In genomic region chr4:124860446-124860845, GRCm38 (mm10) we compare ENCODE assay signal across 9 mouse cellular contexts. TPM values are rescaled to one million over a fixed set of nuclear protein-coding genes. Genes with fewer than 3 reads are reported as not detected.
A peak's percentile ranks its signal among the peaks of the same experiment; 100 is the strongest.
DNase-seq lines count a peak whose midpoint lies in the region; ATAC-seq lines count a peak whose summit lies in the region.
"Had no signal": no experiment of that assay in that cellular context is flagged by ENCODE, and none has a peak within 500 bp of the region (broad histone marks: within the 10 kb centered on the region; RNA-seq: fewer than 3 reads in every experiment).

No protein-coding gene starts in this region.

- no peak overlapping the region for H3K4me3 ChIP-seq in kidney, embryonic 14.5 days (ENCODE audit: low read length)

- 13% methylated on average over 7 of the region's 7 CpGs for WGBS in kidney, embryonic 14.5 days

- H3K4me2 ChIP-seq in kidney, embryonic 14.5 days (replicated peaks; ENCODE audit: low read depth, low read length) = no peak overlapping the region

- ATAC-seq in kidney, embryonic 14.5 days (ENCODE audit: low FRiP score, low TSS enrichment) = no peak

- H3K36me3 ChIP-seq in kidney, embryonic 14.5 days (ENCODE audit: control insufficient read depth, insufficient read depth, low read length) = peaks cover 16% of the 10 kb centered on the region

- peaks cover 31% of the 10 kb centered on the region for H3K27me3 ChIP-seq in kidney, embryonic 14.5 days (ENCODE audit: control insufficient read depth, insufficient read depth, low read length)

- peak; percentile 31 for DNase-seq in kidney, adult 11 months
- DNase-seq in adrenal gland, postnatal 14 days = peak; percentile 91
- DNase-seq in gastrocnemius, postnatal 10 days = peak; percentile 84
- peak; percentile 62 for DNase-seq in kidney, adult 18-20 months
- peak; percentile 80 for DNase-seq in lung, postnatal 14 days
- peak; percentile 80 for DNase-seq in ovary, postnatal 36 days (ENCODE audit: low spot score)
- DNase-seq in left cerebral cortex, adult 9 months (ENCODE audit: low spot score in 2 of 2) = no peak

- no peak overlapping the region for H3K9ac ChIP-seq in kidney, embryonic 14.5 days (ENCODE audit: low read depth, low read length)

- peaks cover 4% of the 10 kb centered on the region; the same call in 1 of the 2 replicates for H3K4me1 ChIP-seq in kidney, embryonic 14.5 days (ENCODE audit: control insufficient read depth, insufficient read depth, low read length)

- H3K9me3 ChIP-seq in kidney, embryonic 14.5 days (ENCODE audit: control insufficient read depth, low read length) = no peaks in the 10 kb centered on the region

- H3K27ac ChIP-seq in kidney, embryonic 14.5 days (ENCODE audit: low read depth, low read length) = no peak overlapping the region

RNA-seq across cellular contexts. Expression of gene Maneal, which starts 1.5 kb away (rescaled TPM):
- 0.66 and 0.81 TPM in 2 replicates for polyA plus RNA-seq in kidney, embryonic 14.5 days (2014; fragmentation: Nextera tagmentation; extraction: Ambion mirVana)
- 3.6 and 4.1 TPM in 2 replicates for total RNA-seq in adrenal gland, postnatal 14 days (2021)
- total RNA-seq in gastrocnemius, postnatal 10 days (2021) = under 1 TPM; 0.16 to 0.36 TPM
- polyA plus RNA-seq: liver, adult 2 months had no signal

RNA-seq across cellular contexts. Expression of gene 1110065P20Rik, which starts 9.4 kb away (rescaled TPM):
- polyA plus RNA-seq in kidney, embryonic 14.5 days (2014; fragmentation: Nextera tagmentation; extraction: Ambion mirVana) = 53.6 and 64.3 TPM in 2 replicates
- 44.6 and 50.1 TPM in 2 replicates for total RNA-seq in adrenal gland, postnatal 14 days (2021)
- 10 to 100 TPM; 28.7 to 29.3 TPM for total RNA-seq in gastrocnemius, postnatal 10 days (2021)

RNA-seq across cellular contexts. Expression of gene Yrdc, which starts 10.0 kb away (rescaled TPM):
- 40.4 and 49.8 TPM in 2 replicates for polyA plus RNA-seq in kidney, embryonic 14.5 days (2014; fragmentation: Nextera tagmentation; extraction: Ambion mirVana)
- total RNA-seq in adrenal gland, postnatal 14 days (2021) = 36.4 and 38.7 TPM in 2 replicates
- 10 to 100 TPM; 10.3 to 11.9 TPM for total RNA-seq in gastrocnemius, postnatal 10 days (2021)

RNA-seq across cellular contexts. Expression of gene Epha10, which starts 20.3 kb away (rescaled TPM):
- polyA plus RNA-seq in kidney, embryonic 14.5 days (2014; fragmentation: Nextera tagmentation; extraction: Ambion mirVana) = 0.10 and 0.23 TPM in 2 replicates
- total RNA-seq in adrenal gland, postnatal 14 days (2021) = 4.4 and 4.7 TPM in 2 replicates
- under 1 TPM; 0.05 TPM for total RNA-seq in gastrocnemius, postnatal 10 days (2021)
- total RNA-seq: liver, adult 2 months had no signal
- polyA plus RNA-seq: liver, adult 2 months had no signal

RNA-seq across cellular contexts. Expression of gene Mtf1, which starts 58.5 kb away (rescaled TPM):
- polyA plus RNA-seq in kidney, embryonic 14.5 days (2014; fragmentation: Nextera tagmentation; extraction: Ambion mirVana) = 13.7 and 17.5 TPM in 2 replicates
- 21.1 and 22.5 TPM in 2 replicates for total RNA-seq in adrenal gland, postnatal 14 days (2021)
- total RNA-seq in gastrocnemius, postnatal 10 days (2021) = 10 to 100 TPM in 1 of 2 experiments, 1 to 10 TPM in 1; 8.6 to 14.0 TPM

Comparison
In these comparisons a context has a peak if more than half of its experiments do, and no peak if none do; other contexts are left out.
1. DNase-seq: peak in kidney, adult 11 months (single experiment), adrenal gland, postnatal 14 days (single experiment), gastrocnemius, postnatal 10 days (single experiment), kidney, adult 18-20 months (single experiment), lung, postnatal 14 days (single experiment) and ovary, postnatal 36 days (single experiment); none in left cerebral cortex, adult 9 months (0 of 2).